Mouse (Mus musculus): Measurements from ENCODE around the gene Hspb8. TPM values are rescaled to one million over a fixed set of nuclear protein-coding genes. Genes with fewer than 3 reads are reported as not detected.
A peak's percentile ranks its signal among the peaks of the same experiment; 100 is the strongest.

Gene Hspb8
- polyA plus RNA-seq, 1 experiment from 2014 or later = 41.0 TPM

DNA sequence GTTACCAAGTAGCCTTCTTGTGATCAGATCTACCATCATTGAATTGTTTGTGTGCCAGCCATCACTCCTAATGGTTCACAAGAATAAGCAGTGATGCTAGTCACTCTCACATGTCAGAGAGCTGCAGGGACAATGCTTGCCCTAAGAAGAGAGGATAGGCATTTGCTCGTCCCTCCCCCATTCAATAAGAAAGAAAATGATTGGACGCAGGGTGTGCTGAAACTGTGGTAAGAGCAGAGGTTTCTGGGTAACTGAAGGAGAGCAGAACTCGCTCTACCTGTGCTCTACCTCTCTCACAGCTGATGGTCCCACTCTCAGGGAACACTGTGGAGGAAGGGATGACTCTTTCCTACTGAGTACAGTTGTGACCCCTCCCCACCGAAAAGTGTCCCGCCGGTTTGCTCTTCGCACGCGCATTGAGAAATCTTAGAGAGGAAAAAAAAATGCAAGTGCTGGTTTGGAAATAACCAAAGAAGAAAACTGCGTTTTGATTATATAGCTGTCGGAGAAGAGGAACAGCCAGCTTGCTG, 25.2 kb upstream of the Hspb8 start:
- DNase-seq (ENCODE audit: low read depth, low spot score) = no peak
- in situ Hi-C loops (cut with MboI; ENCODE audit: low pct_unique_long_range_greater_than_20kb) = loop anchor here (25.0 kb wide), 1 partner anchor 839 kb away; the partner anchor contains the start of gene Pebp1
- no peaks in the 10 kb centered on the region for H3K27me3 ChIP-seq
- ChIA-PET POLR2A (no interaction called here), CTCF (no interaction called here)
- no peak for TF ChIP-seq CTCF (IDR thresholded peaks at IDR 0.05)
- ATAC-seq = no peak

DNA sequence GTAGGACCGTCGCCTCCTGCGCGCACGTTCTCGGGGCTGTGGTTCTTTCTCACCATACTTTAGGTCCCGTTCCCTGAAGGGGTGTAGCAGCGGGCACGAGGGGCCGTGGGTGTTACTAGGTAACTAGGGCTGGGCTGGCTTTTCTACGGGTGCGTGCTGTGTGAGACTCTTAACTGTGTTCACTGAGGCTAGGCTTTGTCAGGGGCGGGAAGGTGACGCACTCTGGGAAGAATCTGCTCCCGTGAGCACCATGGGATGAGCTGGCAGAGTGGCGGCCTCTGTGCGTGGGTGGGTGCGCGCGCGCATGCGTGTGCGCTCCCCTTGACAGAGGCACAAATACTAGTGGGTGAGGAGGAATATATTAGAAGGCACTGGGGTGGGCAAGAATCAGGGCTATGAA, 23.9 kb upstream of the Hspb8 start:
- DNase-seq (ENCODE audit: low read depth, low spot score) = no peak
- ChIA-PET POLR2A (interaction anchor here (0.8 kb wide), 1 partner anchor 25 kb away, joined by 3 read pairs; no protein-coding TSS in a partner anchor), CTCF (no interaction called here)
- peak; percentile 78 for ATAC-seq
- no peak for TF ChIP-seq CTCF (IDR thresholded peaks at IDR 0.05)
- in situ Hi-C loops (cut with MboI; ENCODE audit: low pct_unique_long_range_greater_than_20kb) = loop anchor here (25.0 kb wide), 1 partner anchor 841 kb away; the partner anchor contains the start of gene Pebp1
- H3K27me3 ChIP-seq = no peaks in the 10 kb centered on the region

DNA sequence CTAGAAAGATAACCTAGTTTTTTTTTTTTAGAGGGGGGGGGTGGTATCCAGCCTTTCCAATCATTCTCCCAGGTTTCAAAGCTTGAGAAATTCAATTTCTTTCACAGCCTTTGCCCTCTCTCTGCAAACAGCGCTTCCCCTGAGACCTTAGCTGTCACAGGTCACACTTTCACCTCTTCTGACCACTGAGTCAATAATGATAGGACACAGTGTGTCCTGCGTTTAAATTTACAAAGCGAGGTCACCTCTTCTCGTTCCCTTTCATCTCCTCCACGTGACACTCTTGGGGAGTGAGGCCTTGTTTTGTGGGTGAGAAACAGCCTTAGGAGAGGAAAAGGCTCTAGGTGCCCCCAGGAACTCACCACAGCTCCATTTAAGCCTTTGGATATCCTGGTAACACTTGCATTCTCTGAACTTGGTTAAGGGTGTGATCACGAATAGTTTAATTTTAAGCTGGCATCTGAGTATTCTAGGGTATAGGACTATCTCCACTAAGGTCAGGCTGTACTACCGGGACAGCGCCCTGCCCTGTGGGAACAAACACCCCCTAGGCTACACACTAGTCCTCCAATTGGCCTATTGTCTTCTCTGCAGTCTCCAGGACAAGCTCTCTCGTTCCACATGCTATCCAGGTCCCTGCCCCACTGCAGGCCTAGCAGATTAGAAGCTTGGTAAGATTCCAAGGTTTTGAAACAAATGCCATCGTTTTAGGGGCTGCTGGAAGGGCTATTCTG, 23.1 kb upstream of the Hspb8 start:
- DNase-seq (ENCODE audit: low read depth, low spot score) = no peak
- peak; percentile 3 for ATAC-seq
- no peaks in the 10 kb centered on the region for H3K27me3 ChIP-seq
- ChIA-PET POLR2A (interaction anchor here (0.8 kb wide), 1 partner anchor 25 kb away, joined by 3 read pairs; no protein-coding TSS in a partner anchor), CTCF (no interaction called here)
- TF ChIP-seq CTCF (IDR thresholded peaks at IDR 0.05) = no peak
- in situ Hi-C loops (cut with MboI; ENCODE audit: low pct_unique_long_range_greater_than_20kb) = loop anchor here (25.0 kb wide), 1 partner anchor 842 kb away; the partner anchor contains the start of gene Pebp1

- DNase-seq (ENCODE audit: low read depth, low spot score) = no peak
- no peak for TF ChIP-seq CTCF (IDR thresholded peaks at IDR 0.05)
- in situ Hi-C loops (cut with MboI; ENCODE audit: low pct_unique_long_range_greater_than_20kb) = loop anchor here (25.0 kb wide), 1 partner anchor 843 kb away; the partner anchor contains the start of gene Pebp1
- ChIA-PET POLR2A (no interaction called here), CTCF (interaction anchor here (1.8 kb wide), 1 partner anchor 19 kb away, joined by 5 read pairs; no protein-coding TSS in a partner anchor)
- no peak for ATAC-seq
- no peaks in the 10 kb centered on the region for H3K27me3 ChIP-seq
Measured at GRCm38 (mm10) chr5:116444517-116444916, 21.9 kb upstream of the Hspb8 start.

DNA sequence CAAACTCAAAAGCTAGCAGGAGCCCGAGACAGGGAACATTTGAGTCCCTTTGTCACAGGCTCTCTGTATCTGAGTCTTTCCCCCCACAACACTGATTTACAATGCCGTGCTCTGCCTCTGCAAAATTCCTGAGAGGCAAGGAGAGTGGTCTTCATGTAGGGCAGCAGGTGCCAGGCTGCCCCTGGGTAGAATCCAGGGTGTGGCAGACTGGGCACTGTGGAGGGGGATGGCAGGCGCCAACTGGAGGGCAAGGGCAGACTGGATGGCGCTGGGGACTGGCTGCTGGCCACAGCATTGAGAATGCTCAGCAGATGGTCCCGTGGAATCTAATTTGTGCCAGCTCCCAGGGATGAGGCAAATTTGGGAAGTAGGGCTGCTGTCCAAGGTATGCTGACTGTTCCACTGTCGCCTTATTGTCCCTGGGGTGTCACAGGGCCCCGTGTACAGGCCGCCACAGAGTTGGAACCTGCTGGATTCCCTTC, 20.8 kb upstream of the Hspb8 start:
- CTCF ChIA-PET = interaction anchor here (1.8 kb wide), 1 partner anchor 18 kb away, joined by 5 read pairs; no protein-coding TSS in a partner anchor
- TF ChIP-seq CTCF (IDR thresholded peaks at IDR 0.05) = no peak
- in situ Hi-C loops (cut with MboI; ENCODE audit: low pct_unique_long_range_greater_than_20kb) = loop anchor here (25.0 kb wide), 1 partner anchor 844 kb away; the partner anchor contains the start of gene Pebp1
- ATAC-seq = no peak
- H3K27me3 ChIP-seq = no peaks in the 10 kb centered on the region
- POLR2A ChIA-PET = no interaction called here
- DNase-seq (ENCODE audit: low read depth, low spot score) = no peak

- in situ Hi-C loops (cut with MboI; ENCODE audit: low pct_unique_long_range_greater_than_20kb) = loop anchor here (25.0 kb wide), 1 partner anchor 844 kb away; the partner anchor contains the start of gene Pebp1
Measured at GRCm38 (mm10) chr5:116442697-116443458, 20.2 kb upstream of the Hspb8 start.

GRCm38 (mm10) chr5:116440251-116440650, 17.6 kb upstream of the Hspb8 start:
- ChIA-PET POLR2A (no interaction called here), CTCF (no interaction called here)
- no peaks in the 10 kb centered on the region for H3K27me3 ChIP-seq
- in situ Hi-C loops (cut with MboI; ENCODE audit: low pct_unique_long_range_greater_than_20kb) = loop anchor here (25.0 kb wide), 1 partner anchor 847 kb away; the partner anchor contains the start of gene Pebp1
- DNase-seq (ENCODE audit: low read depth, low spot score) = no peak
- ATAC-seq = no peak
- TF ChIP-seq CTCF (IDR thresholded peaks at IDR 0.05) = no peak

More at GRCm38 (mm10) chr5:116442697-116443458, 20.2 kb upstream of the Hspb8 start:
- no peak for ATAC-seq
- ChIA-PET CTCF (interaction anchor here (1.8 kb wide), 1 partner anchor 18 kb away, joined by 5 read pairs; no protein-coding TSS in a partner anchor), POLR2A (interaction anchor here (1.4 kb wide), 1 partner anchor 8 kb away, joined by 3 read pairs; no protein-coding TSS in a partner anchor)
- no peak for TF ChIP-seq CTCF (IDR thresholded peaks at IDR 0.05)
- H3K27me3 ChIP-seq = no peaks in the 10 kb centered on the region
- no peak for DNase-seq (ENCODE audit: low read depth, low spot score)

DNA sequence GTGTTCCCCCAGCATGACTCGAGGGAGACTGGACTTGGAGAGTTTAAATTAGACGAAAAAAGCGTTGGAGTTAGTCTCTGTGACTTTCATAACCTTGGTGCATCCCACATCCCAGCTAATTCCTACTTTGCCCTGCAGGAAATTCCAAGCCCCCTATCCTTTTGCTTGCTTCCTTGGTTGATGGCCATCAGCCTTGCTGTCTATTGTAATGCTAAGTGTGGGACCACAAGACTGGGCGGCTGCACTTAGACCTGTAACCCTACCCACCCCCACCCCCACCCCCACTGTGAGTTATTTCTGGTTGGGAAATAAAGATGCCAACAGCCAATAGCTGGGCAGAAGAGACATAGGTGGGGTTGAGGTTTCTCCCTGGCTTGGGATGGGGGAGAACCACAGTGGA, 15.7 kb upstream of the Hspb8 start:
- ChIA-PET CTCF (no interaction called here), POLR2A (no interaction called here)
- no peaks in the 10 kb centered on the region for H3K27me3 ChIP-seq
- DNase-seq (ENCODE audit: low read depth, low spot score) = no peak
- no peak for TF ChIP-seq CTCF (IDR thresholded peaks at IDR 0.05)
- no peak for ATAC-seq
- in situ Hi-C loops (cut with MboI; ENCODE audit: low pct_unique_long_range_greater_than_20kb) = loop anchor here (25.0 kb wide), 1 partner anchor 849 kb away; the partner anchor contains the start of gene Pebp1

GRCm38 (mm10) chr5:116436117-116436516, 13.5 kb upstream of the Hspb8 start:
- no peaks in the 10 kb centered on the region for H3K27me3 ChIP-seq
- in situ Hi-C loops (cut with MboI; ENCODE audit: low pct_unique_long_range_greater_than_20kb) = loop anchor here (25.0 kb wide), 1 partner anchor 851 kb away; the partner anchor contains the start of gene Pebp1
- DNase-seq (ENCODE audit: low read depth, low spot score) (no peak), ATAC-seq (no peak)
- ChIA-PET CTCF (no interaction called here), POLR2A (no interaction called here)
- TF ChIP-seq CTCF (IDR thresholded peaks at IDR 0.05) = no peak

All from Patski (cell line).